Mouse (Mus musculus): ENCODE measurements around the gene Tgm6.

- TF ChIP-seq CTCF (IDR thresholded peaks at IDR 0.05; ENCODE audit: control insufficient read depth, insufficient read depth, low read length) (no peak), POLR2A (IDR thresholded peaks at IDR 0.05; ENCODE audit: borderline replicate concordance, control insufficient read depth, low read depth, low read length) (no peak)
These were observed 59.5 kb downstream of the Tgm6 start for GRCm38 (mm10) chr2:130171674-130172073.
